Comparison of ENCODE assay signal across 8 mouse cellular contexts in genomic region chr6:94163325-94163995, GRCm38 (mm10).
DNase-seq lines count a peak whose midpoint lies in the region; ATAC-seq lines count a peak whose summit lies in the region.
"Had no signal": no experiment of that assay in that cellular context is flagged by ENCODE, and none has a peak within 500 bp of the region (broad histone marks: within the 10 kb centered on the region; RNA-seq: fewer than 3 reads in every experiment).

No protein-coding gene starts in this region.

- H3K27ac ChIP-seq in embryonic facial prominence, embryonic 14.5 days (replicated peaks; ENCODE audit: low read depth, low read length): peak overlapping the region; percentile 77
- H3K27ac ChIP-seq in hindbrain, embryonic 16.5 days (ENCODE audit: low read depth, low read length): peak overlapping the region; percentile 69
- 0 out of 2 replicates have a peak overlapping the region, but pooled peaks have one; percentile 29 for H3K27ac ChIP-seq in neural tube, embryonic 11.5 days (ENCODE audit: low read depth, low read length)

- H3K4me2 ChIP-seq in embryonic facial prominence, embryonic 14.5 days (ENCODE audit: low read depth, low read length): peak overlapping the region; percentile 47
- H3K4me2 ChIP-seq in hindbrain, embryonic 16.5 days (ENCODE audit: low read length): peak overlapping the region; percentile 39
- no peak overlapping the region for H3K4me2 ChIP-seq in neural tube, embryonic 11.5 days (ENCODE audit: low read depth)

- peak; percentile 27; the same call in 1 of the 2 replicates for ATAC-seq in embryonic facial prominence, embryonic 14.5 days (ENCODE audit: low read depth)
- peak; percentile 70 for ATAC-seq in hindbrain, embryonic 16.5 days
- ATAC-seq in neural tube, embryonic 11.5 days (ENCODE audit: insufficient read depth, low FRiP score, low TSS enrichment): no peak
- no peak for ATAC-seq in erythroblast, adult 5-6 weeks (replicated peaks; ENCODE audit: low FRiP score, poor library complexity, severe bottlenecking)

- no peaks in the 10 kb centered on the region for H3K9me3 ChIP-seq in embryonic facial prominence, embryonic 14.5 days (ENCODE audit: control insufficient read depth, low read length)
- H3K9me3 ChIP-seq in hindbrain, embryonic 16.5 days (ENCODE audit: control insufficient read depth, low read length): no peaks in the 10 kb centered on the region
- no peaks in the 10 kb centered on the region for H3K9me3 ChIP-seq in neural tube, embryonic 11.5 days (ENCODE audit: control insufficient read depth, low read length)

- intact Hi-C loops in left cerebral cortex, postnatal 14 days (cut with DNase I): loop anchor here (10.0 kb wide), 1 partner anchor 121 kb away; the partner anchor contains the start of gene Magi1
- intact Hi-C loops in left cerebral cortex, postnatal 36 days (cut with DNase I): no loop called here

- WGBS in embryonic facial prominence, embryonic 14.5 days: 13% methylated on average over 9 of the region's 9 CpGs
- 26% methylated on average over 9 of the region's 9 CpGs for WGBS in hindbrain, embryonic 16.5 days
- WGBS in neural tube, embryonic 11.5 days: 50% methylated on average over 9 of the region's 9 CpGs

- peaks cover 50% of the 10 kb centered on the region for H3K4me1 ChIP-seq in embryonic facial prominence, embryonic 14.5 days (ENCODE audit: control insufficient read depth, insufficient read depth, low read length)
- H3K4me1 ChIP-seq in hindbrain, embryonic 16.5 days (ENCODE audit: control insufficient read depth, insufficient read depth, low read depth, low read length): peaks cover 8% of the 10 kb centered on the region
- H3K4me1 ChIP-seq in neural tube, embryonic 11.5 days (ENCODE audit: control insufficient read depth, insufficient read depth, low read length): peaks cover 4% of the 10 kb centered on the region; the same call in 1 of the 2 replicates

- peak overlapping the region; percentile 22; the same call in 1 of the 2 replicates for H3K9ac ChIP-seq in embryonic facial prominence, embryonic 14.5 days (ENCODE audit: low read depth, low read length)
- no peak overlapping the region for H3K9ac ChIP-seq in hindbrain, embryonic 16.5 days (ENCODE audit: low read depth, low read length)
- H3K9ac ChIP-seq in neural tube, embryonic 11.5 days (ENCODE audit: low read length): peak overlapping the region; percentile 30; the same call in 1 of the 2 replicates

- no peaks in the 10 kb centered on the region for H3K27me3 ChIP-seq in embryonic facial prominence, embryonic 14.5 days (replicated peaks; ENCODE audit: control insufficient read depth, insufficient read depth, low read length)
- H3K27me3 ChIP-seq in hindbrain, embryonic 16.5 days (replicated peaks; ENCODE audit: control insufficient read depth, insufficient read depth, low read length): no peaks in the 10 kb centered on the region
- no peaks in the 10 kb centered on the region for H3K27me3 ChIP-seq in neural tube, embryonic 11.5 days (ENCODE audit: control insufficient read depth, insufficient read depth, low read length)

- no peaks in the 10 kb centered on the region for H3K36me3 ChIP-seq in embryonic facial prominence, embryonic 14.5 days (ENCODE audit: control insufficient read depth, insufficient read depth, low read length)
- no peaks in the 10 kb centered on the region for H3K36me3 ChIP-seq in hindbrain, embryonic 16.5 days (ENCODE audit: control insufficient read depth, insufficient read depth, low read length)
- no peaks in the 10 kb centered on the region for H3K36me3 ChIP-seq in neural tube, embryonic 11.5 days (ENCODE audit: control insufficient read depth, insufficient read depth, low read length)

- DNase-seq in left cerebral cortex, postnatal 14 days (ENCODE audit: low spot score in 2 of 2): peak; percentile 22 to 28
- no peak for DNase-seq in left cerebral cortex, postnatal 36 days (ENCODE audit: low spot score in 2 of 2)
- DNase-seq in embryonic facial prominence, embryonic 14.5 days (ENCODE audit: low spot score): peak; percentile 54
- no peak for DNase-seq in neural tube, embryonic 11.5 days (ENCODE audit: low spot score)
- DNase-seq in thymus, postnatal 14 days: no peak
- DNase-seq: gastrocnemius, postnatal 36 days had no signal

- H3K4me3 ChIP-seq in embryonic facial prominence, embryonic 14.5 days (ENCODE audit: low read depth, low read length): peak overlapping the region; percentile 12
- H3K4me3 ChIP-seq in hindbrain, embryonic 16.5 days (ENCODE audit: low read length): no peak overlapping the region
- H3K4me3 ChIP-seq in neural tube, embryonic 11.5 days (ENCODE audit: low read depth, low read length): no peak overlapping the region

Comparison
In these comparisons a context has a peak if more than half of its experiments do, and no peak if none do; other contexts are left out.
1. DNase-seq: peak in left cerebral cortex, postnatal 14 days (2 of 2) and embryonic facial prominence, embryonic 14.5 days (single experiment); none in left cerebral cortex, postnatal 36 days (0 of 2), neural tube, embryonic 11.5 days (single experiment) and thymus, postnatal 14 days (single experiment).
2. ATAC-seq: peak in embryonic facial prominence, embryonic 14.5 days (single experiment) and hindbrain, embryonic 16.5 days (single experiment); none in neural tube, embryonic 11.5 days (single experiment) and erythroblast, adult 5-6 weeks (single experiment).
3. Peak in every context shown above with its lines, with median percentiles within 50 percentile points of each other: H3K27ac ChIP-seq.